Mouse (Mus musculus) lung, embryonic 15.5 days (tissue): Measurements from ENCODE around the gene Atp10a. TPM values are rescaled to one million over a fixed set of nuclear protein-coding genes. Genes with fewer than 3 reads are reported as not detected.
A peak's percentile ranks its signal among the peaks of the same experiment; 100 is the strongest.

Experiments
- ATAC-seq: fragments of 200-750 bp; cut with Nextera tagmentation; 2 replicates; pipeline ENCODE4 v1.8.0; 2017; ENCODE audit warnings: moderate number of reproducible peaks, borderline replicate concordance; ENCODE audit not compliant: low FRiP score, low TSS enrichment; ENCODE audit errors: extremely low read depth
- H3K27ac ChIP-seq: fragments of 300-500 bp; sonication (generic); 2 replicates; pipeline ENCODE4 v1.5.1; 2015; ENCODE audit warnings: moderate library complexity, mild to moderate bottlenecking, inconsistent platforms
- H3K27me3 ChIP-seq: fragments of 300-500 bp; sonication (generic); 2 replicates; pipeline ENCODE4 v1.6.1; 2015; ENCODE audit warnings: inconsistent platforms
- H3K36me3 ChIP-seq: fragments of 300-500 bp; sonication (generic); 2 replicates; pipeline ENCODE4 v1.6.1; 2015; ENCODE audit warnings: inconsistent platforms
- H3K4me1 ChIP-seq: fragments of 300-500 bp; sonication (generic); 2 replicates; pipeline ENCODE4 v1.6.1; 2015; ENCODE audit warnings: inconsistent platforms
- H3K4me2 ChIP-seq: fragments of 300-500 bp; sonication (generic); 2 replicates; pipeline ENCODE4 v1.6.1; 2015; ENCODE audit warnings: inconsistent platforms, mild to moderate bottlenecking, moderate library complexity
- H3K4me3 ChIP-seq: fragments of 300-500 bp; sonication (generic); 2 replicates; pipeline ENCODE4 v1.5.1; 2015; ENCODE audit warnings: mild to moderate bottlenecking, inconsistent platforms
- H3K9ac ChIP-seq: fragments of 300-500 bp; sonication (generic); 2 replicates; pipeline ENCODE4 v1.6.1; 2015; ENCODE audit warnings: inconsistent platforms
- H3K9me3 ChIP-seq: fragments of 300-500 bp; sonication (generic); 2 replicates; pipeline ENCODE4 v1.6.1; 2016; ENCODE audit warnings: inconsistent platforms
- WGBS: fragments of 180-500 bp; shearing (Covaris S2); methylation state at CpG from one replicate; pipeline ENCODE4 v1.1.7; 2015; 5-methylcytosine and 5-hydroxymethylcytosine counted together
- polyA plus RNA-seq: library from polyadenylated mRNA; unstranded; fragments of >200 nt; fragmentation: Nextera tagmentation; extraction: Ambion mirVana; gene quantifications from 2 replicates; pipeline ENCODE4 v1.2.1, GENCODE M21; 2015

Atp10a gene
- polyA plus RNA-seq, 1 experiment from 2014 or later = 4.2 TPM

GRCm38 (mm10) chr7:58658790-58659405 is 2.9 kb downstream of the Atp10a start:
- Histone ChIP-seq H3K36me3 (no peaks in the 10 kb centered on the region), H3K4me1 (peaks cover 8% of the 10 kb centered on the region; the same call in 1 of the 2 replicates), H3K4me3 (peak overlapping the region; percentile 73), H3K27me3 (no peaks in the 10 kb centered on the region), H3K4me2 (peak overlapping the region; percentile 75), H3K9ac (peak overlapping the region; percentile 52), H3K27ac (no peak overlapping the region), H3K9me3 (no peaks in the 10 kb centered on the region)
- 21% methylated on average over 14 of the region's 14 CpGs for WGBS
- no peak; the same call in 1 of the 2 replicates for ATAC-seq

- Histone ChIP-seq H3K9me3 (no peaks in the 10 kb centered on the region), H3K27ac (no peak overlapping the region), H3K4me3 (no peak overlapping the region), H3K9ac (no peak overlapping the region), H3K36me3 (no peaks in the 10 kb centered on the region), H3K4me1 (peaks cover 8% of the 10 kb centered on the region; the same call in 1 of the 2 replicates), H3K27me3 (no peaks in the 10 kb centered on the region), H3K4me2 (0 out of 2 replicates have a peak overlapping the region, but pooled peaks have one; percentile 3)
- ATAC-seq = no peak
Measured at GRCm38 (mm10) chr7:58660046-58660445, 4.1 kb downstream of the Atp10a start.

- no peak for ATAC-seq
- Histone ChIP-seq H3K36me3 (no peaks in the 10 kb centered on the region), H3K4me2 (no peak overlapping the region), H3K4me1 (peaks cover 8% of the 10 kb centered on the region; the same call in 1 of the 2 replicates), H3K9me3 (no peaks in the 10 kb centered on the region), H3K27ac (no peak overlapping the region), H3K4me3 (no peak overlapping the region), H3K27me3 (no peaks in the 10 kb centered on the region), H3K9ac (no peak overlapping the region)
- WGBS = 90% methylated on average over 5 of the region's 5 CpGs
Measured at GRCm38 (mm10) chr7:58660665-58661064, 4.7 kb downstream of the Atp10a start.

GRCm38 (mm10) chr7:58661076-58661475 is 5.1 kb downstream of the Atp10a start:
- Histone ChIP-seq H3K4me2 (no peak overlapping the region), H3K27ac (no peak overlapping the region), H3K36me3 (no peaks in the 10 kb centered on the region), H3K27me3 (no peaks in the 10 kb centered on the region), H3K4me1 (peaks cover 8% of the 10 kb centered on the region; the same call in 1 of the 2 replicates), H3K4me3 (no peak overlapping the region), H3K9ac (no peak overlapping the region), H3K9me3 (no peaks in the 10 kb centered on the region)
- no peak for ATAC-seq
- WGBS = 78% methylated on average over 7 of the region's 7 CpGs

GRCm38 (mm10) chr7:58668617-58669016 is 12.7 kb downstream of the Atp10a start:
- Histone ChIP-seq H3K4me3 (no peak overlapping the region), H3K27me3 (no peaks in the 10 kb centered on the region), H3K27ac (no peak overlapping the region), H3K4me2 (no peak overlapping the region), H3K9ac (no peak overlapping the region), H3K9me3 (no peaks in the 10 kb centered on the region), H3K36me3 (no peaks in the 10 kb centered on the region), H3K4me1 (no peaks in the 10 kb centered on the region)
- ATAC-seq = no peak
- WGBS = 72% methylated on average over 1 of the region's 1 CpGs

GRCm38 (mm10) chr7:58676075-58676474 is 20.1 kb downstream of the Atp10a start:
- H3K9ac ChIP-seq = no peak overlapping the region
- H3K27ac ChIP-seq = no peak overlapping the region
- 0 out of 2 replicates have a peak, but pooled peaks cover 2% of the 10 kb centered on the region for H3K4me1 ChIP-seq
- no peaks in the 10 kb centered on the region for H3K36me3 ChIP-seq
- no peaks in the 10 kb centered on the region for H3K27me3 ChIP-seq
- ATAC-seq = no peak
- H3K4me2 ChIP-seq = no peak overlapping the region
- H3K4me3 ChIP-seq = no peak overlapping the region
- 68% methylated on average over 3 of the region's 3 CpGs for WGBS
- no peaks in the 10 kb centered on the region for H3K9me3 ChIP-seq

- Histone ChIP-seq H3K36me3 (no peaks in the 10 kb centered on the region), H3K27ac (no peak overlapping the region), H3K9ac (no peak overlapping the region), H3K4me3 (no peak overlapping the region), H3K27me3 (no peaks in the 10 kb centered on the region), H3K4me1 (0 out of 2 replicates have a peak, but pooled peaks cover 2% of the 10 kb centered on the region), H3K4me2 (no peak overlapping the region), H3K9me3 (no peaks in the 10 kb centered on the region)
- no peak for ATAC-seq
- 37% methylated on average over 5 of the region's 5 CpGs for WGBS
Measured at GRCm38 (mm10) chr7:58677111-58677805, 21.3 kb downstream of the Atp10a start.

GRCm38 (mm10) chr7:58685967-58686366 is 30.0 kb downstream of the Atp10a start:
- H3K36me3 ChIP-seq = no peaks in the 10 kb centered on the region
- no peaks in the 10 kb centered on the region for H3K27me3 ChIP-seq
- H3K27ac ChIP-seq = no peak overlapping the region
- H3K4me3 ChIP-seq = no peak overlapping the region
- no peaks in the 10 kb centered on the region for H3K9me3 ChIP-seq
- no peak overlapping the region for H3K4me2 ChIP-seq
- no peak for ATAC-seq
- no peak overlapping the region for H3K9ac ChIP-seq
- 48% methylated on average over 1 of the region's 1 CpGs for WGBS
- peaks cover 14% of the 10 kb centered on the region for H3K4me1 ChIP-seq

- H3K27ac ChIP-seq = no peak overlapping the region
- peaks cover 18% of the 10 kb centered on the region for H3K4me1 ChIP-seq
- no peaks in the 10 kb centered on the region for H3K9me3 ChIP-seq
- 35% methylated on average over 5 of the region's 5 CpGs for WGBS
- no peak overlapping the region for H3K4me3 ChIP-seq
- H3K9ac ChIP-seq = no peak overlapping the region
- ATAC-seq = peak; percentile 51; the same call in 1 of the 2 replicates
- no peaks in the 10 kb centered on the region for H3K27me3 ChIP-seq
- no peak overlapping the region for H3K4me2 ChIP-seq
- no peaks in the 10 kb centered on the region for H3K36me3 ChIP-seq
Measured at GRCm38 (mm10) chr7:58686573-58686972, 30.6 kb downstream of the Atp10a start.

GRCm38 (mm10) chr7:58686997-58687396 is 31.0 kb downstream of the Atp10a start:
- Histone ChIP-seq H3K4me2 (no peak overlapping the region), H3K27ac (no peak overlapping the region), H3K36me3 (no peaks in the 10 kb centered on the region), H3K9me3 (no peaks in the 10 kb centered on the region), H3K27me3 (no peaks in the 10 kb centered on the region), H3K4me1 (peaks cover 23% of the 10 kb centered on the region), H3K4me3 (no peak overlapping the region), H3K9ac (no peak overlapping the region)
- 69% methylated on average over 2 of the region's 2 CpGs for WGBS
- peak; percentile 50 for ATAC-seq

GRCm38 (mm10) chr7:58690069-58690923 is 34.3 kb downstream of the Atp10a start:
- peaks cover 34% of the 10 kb centered on the region for H3K4me1 ChIP-seq

More at GRCm38 (mm10) chr7:58690069-58690923, 34.3 kb downstream of the Atp10a start:
- H3K27me3 ChIP-seq = no peaks in the 10 kb centered on the region
- no peak for ATAC-seq
- H3K9ac ChIP-seq = no peak overlapping the region
- 49% methylated on average over 6 of the region's 6 CpGs for WGBS
- H3K9me3 ChIP-seq = no peaks in the 10 kb centered on the region
- H3K4me3 ChIP-seq = no peak overlapping the region
- no peak overlapping the region for H3K4me2 ChIP-seq
- H3K36me3 ChIP-seq = no peaks in the 10 kb centered on the region
- H3K27ac ChIP-seq = no peak overlapping the region
